Mouse (Mus musculus) neutrophil, adult 65 days (primary cell): ENCODE results near the gene Siglech. TPM values are rescaled to one million over a fixed set of nuclear protein-coding genes. Genes with fewer than 3 reads are reported as not detected.

Source experiments
- total RNA-seq: library from RNA; stranded (reverse); gene quantifications from 2 replicates; pipeline ENCODE4 v1.2.4, GENCODE M21; 2023

The Siglech gene
- not detected in 2 replicates for total RNA-seq

GRCm38 (mm10) chr7:55767926-55768325 is at the start of gene Siglech:
Gene Siglech (plus strand): TSS chr7:55768178.

GRCm38 (mm10) chr7:55793952-55794603 is 26.1 kb downstream of the Siglech start, which contains the start of gene Tubgcp5:
Gene Tubgcp5 (plus strand): TSS chr7:55794154.

Other genes starting within 250 kb of the Siglech start
- gene Tubgcp5, start 26.0 kb downstream of the Siglech start, total RNA-seq, result 11.9 and 12.6 TPM in 2 replicates
- gene Cyfip1, start 73.6 kb downstream of the Siglech start, total RNA-seq, result 71.7 and 80.7 TPM in 2 replicates
- 31.0 and 53.1 TPM in 2 replicates for gene Nipa2, start 194.3 kb downstream of the Siglech start, total RNA-seq